Mouse (Mus musculus) frontal cortex, adult 2 months (tissue): ENCODE measurements around the gene Hsf5. TPM values are rescaled to one million over a fixed set of nuclear protein-coding genes. Genes with fewer than 3 reads are reported as not detected.
A peak's percentile ranks its signal among the peaks of the same experiment; 100 is the strongest.

ENCODE experiments used
- DNase-seq, 2 experiments: peaks; one replicate each; pipeline ENCODE4 v3.0.0; 2022; ENCODE audit warnings: low spot score in 1 of 2; ENCODE audit errors: extremely low spot score in 1 of 2
- polyA plus RNA-seq: library from polyadenylated mRNA; depleted of rRNA; stranded (reverse); fragments of >200 nt; gene quantifications from 2 replicates; pipeline ENCODE4 v1.2.3, GENCODE M21; 2012; rRNA removed

The Hsf5 gene
- polyA plus RNA-seq, 1 experiment: 0.46 TPM

DNA sequence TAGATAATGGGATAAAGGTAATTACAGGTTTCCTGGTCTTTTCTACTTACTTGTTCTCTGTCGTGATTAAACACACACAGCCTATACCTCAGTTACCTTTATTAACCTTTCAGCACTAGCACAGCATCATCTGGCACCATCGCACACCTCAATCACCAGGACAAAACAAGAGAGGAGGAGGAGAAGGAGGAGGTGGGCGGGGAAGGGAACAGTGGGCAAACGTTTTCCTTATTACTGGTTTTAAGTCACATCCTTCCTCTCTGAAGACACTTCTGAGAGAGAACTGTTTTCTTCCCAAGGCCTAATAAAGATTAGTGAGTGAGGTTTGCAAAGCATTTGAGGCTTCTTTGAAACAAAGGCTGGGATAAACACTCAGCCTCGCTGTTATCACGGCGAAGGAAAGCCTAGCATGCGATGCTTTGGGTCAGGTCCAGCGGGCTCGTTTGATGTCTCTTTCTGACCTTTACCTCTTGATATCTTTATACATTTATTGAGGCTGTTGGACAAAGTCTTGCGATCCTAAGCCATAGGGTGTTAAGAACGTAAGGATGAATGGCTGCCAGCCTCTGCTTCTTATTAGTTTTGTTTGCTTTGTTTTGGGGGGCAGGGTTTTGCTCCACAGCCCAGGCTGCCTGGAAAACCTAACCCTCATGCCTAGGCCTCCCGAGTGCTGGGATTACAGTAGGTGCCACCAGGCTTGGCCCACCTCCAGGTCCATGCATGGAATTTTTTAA, 66.0 kb downstream of the Hsf5 start:
- DNase-seq: no peak

DNA sequence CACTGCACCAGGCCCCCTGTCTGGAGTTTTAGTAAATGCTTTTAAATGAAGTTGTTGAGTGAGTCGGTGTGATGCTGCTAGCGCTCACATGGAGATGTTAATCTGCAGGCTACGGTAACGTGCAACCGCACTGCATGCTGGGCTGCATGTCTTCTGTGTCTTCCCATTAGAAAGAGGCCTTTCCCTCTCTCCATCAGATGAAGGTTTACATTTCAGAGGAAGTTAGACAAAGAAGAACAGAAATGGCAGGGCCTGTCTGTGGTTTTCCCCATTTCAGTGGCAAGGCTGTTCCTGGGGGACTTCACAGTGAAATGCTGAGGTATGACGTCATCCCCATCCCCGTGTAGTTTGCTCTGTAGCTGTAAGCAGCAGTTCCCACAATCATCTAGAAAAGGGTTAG, 69.4 kb downstream of the Hsf5 start:
- no peak for DNase-seq

DNA sequence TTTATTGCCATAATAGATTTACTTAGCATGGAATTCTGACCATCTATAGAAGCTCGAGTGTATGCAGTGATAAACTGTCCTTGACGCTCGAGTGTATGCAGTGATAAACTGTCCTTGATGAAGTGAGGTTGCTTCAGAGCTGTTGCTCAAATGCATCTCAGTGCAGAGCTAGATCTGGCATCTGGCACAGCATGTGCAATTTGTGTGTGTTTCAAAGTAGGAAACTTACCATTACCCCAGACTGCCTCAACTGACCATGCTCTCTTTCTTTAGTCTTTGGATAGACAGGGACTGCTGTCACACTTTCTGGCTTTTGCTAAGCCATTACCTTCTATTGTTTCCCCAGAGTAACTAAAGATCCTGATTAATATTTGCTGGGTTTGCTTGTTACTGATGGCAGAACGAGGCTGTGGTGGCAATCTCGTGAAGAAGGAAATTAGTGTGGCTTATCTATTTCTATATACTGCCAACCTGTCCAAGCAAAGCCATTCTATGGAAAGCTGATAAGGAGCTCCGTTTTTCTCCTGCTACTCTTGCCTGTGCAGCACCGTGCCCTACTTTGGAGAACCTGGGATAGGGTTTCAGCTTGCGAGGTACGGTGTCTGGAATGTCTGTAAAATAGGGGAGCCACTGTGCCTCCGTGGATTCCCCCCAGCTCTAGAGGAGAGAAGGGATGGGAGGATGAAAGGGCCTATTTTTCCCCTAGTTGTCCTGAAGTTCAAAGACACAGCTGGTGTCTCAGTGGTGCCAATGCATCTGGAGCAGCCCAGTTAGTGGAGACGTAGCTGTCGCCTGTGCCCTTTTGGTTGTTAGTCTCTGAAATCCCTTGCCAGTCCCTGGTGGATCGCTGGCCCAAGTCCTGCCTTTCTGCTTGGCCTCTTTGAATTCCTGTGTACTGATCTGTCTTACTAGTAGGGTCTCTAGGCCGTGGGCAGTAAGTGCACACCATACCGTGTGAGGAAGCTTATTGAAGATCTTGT, 70.6 kb downstream of the Hsf5 start:
- DNase-seq: no peak

DNA sequence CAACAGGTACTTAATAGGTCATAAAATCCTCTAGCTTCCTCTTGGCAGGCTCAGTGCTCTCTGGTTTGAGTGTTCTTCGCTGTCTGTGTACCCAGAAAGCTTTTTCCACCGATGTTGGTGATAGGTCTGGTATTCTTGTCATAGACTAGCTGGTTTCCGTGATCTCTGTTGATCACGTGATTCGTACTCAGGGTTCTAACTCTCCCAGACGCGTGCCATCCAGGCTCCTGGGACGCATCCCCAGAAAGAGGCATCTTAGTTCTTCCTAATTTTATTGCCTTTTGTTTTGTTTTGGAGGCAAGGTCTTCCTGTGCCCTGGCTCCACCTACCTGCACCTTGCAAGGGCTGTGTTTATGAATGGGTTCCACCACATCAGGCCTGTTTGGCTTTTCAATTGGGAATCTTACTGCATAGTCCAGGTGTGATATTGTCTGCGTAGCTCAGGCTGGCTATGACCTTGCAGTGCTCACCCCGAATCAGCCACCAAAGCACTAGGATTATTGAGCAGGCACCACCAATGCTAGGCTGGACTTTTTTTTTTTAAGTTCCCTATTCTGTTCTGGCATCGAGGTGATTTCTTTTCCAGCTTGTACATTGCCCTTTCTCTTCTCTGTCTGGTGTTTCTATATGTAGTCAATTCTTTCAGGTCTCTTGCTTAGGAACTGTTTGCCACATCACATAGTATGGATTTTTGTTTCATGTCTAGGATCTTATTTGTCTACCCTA, 71.7 kb downstream of the Hsf5 start:
- no peak for DNase-seq

DNA sequence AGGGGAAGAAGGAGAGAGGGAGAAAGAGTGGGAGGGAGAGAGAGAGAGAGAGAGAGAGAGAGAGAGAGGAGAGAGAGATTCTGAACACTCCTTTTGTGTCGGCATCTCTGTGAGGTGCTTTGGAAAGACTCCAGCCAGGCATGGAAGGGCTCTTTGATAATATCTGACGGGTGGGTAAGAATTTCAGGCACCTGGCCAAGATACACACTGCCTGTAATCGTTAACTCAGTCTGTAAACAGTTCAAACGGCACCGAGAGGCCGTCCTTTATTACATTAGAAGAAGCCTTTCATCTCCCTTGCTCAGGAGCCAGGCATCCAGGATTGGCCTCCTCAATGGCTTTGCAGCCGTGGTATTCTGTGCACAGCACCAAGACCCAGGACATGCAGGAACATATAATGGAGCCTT, 72.4 kb downstream of the Hsf5 start:
- DNase-seq: peak in 1 of 2 experiments; percentile 12

DNA sequence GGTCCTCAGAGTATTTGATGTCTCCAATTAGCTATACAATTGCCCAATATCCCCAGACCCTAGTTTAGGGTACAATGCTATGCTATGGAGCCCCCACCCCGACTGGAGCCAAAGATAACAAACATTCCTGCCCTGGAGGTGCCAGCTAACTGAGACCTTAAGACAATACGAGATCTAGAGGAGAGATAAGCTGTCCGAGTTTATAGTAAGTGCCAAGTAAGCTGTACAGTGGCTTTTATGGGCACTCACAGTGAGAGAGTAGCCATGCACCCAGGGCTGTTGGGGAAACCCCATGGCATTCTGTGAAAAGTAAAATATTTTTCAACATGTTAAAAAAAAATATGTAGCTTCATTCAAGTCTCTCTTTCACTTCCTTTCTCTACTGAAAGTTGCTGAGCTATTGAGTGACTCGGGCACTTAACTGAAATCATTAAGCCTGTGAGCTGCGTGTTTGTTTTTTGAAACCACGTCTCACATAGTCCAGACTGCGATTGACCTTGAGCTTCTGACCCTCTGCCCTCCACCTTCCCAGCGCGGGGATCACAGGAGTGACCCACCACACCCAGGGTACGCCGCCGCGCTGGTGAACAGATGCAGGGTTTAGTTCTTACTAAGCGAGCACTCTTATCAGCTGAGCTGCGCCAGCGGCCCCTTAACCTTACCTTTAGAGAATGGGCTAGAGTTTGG, 73.2 kb downstream of the Hsf5 start:
- no peak for DNase-seq

DNA sequence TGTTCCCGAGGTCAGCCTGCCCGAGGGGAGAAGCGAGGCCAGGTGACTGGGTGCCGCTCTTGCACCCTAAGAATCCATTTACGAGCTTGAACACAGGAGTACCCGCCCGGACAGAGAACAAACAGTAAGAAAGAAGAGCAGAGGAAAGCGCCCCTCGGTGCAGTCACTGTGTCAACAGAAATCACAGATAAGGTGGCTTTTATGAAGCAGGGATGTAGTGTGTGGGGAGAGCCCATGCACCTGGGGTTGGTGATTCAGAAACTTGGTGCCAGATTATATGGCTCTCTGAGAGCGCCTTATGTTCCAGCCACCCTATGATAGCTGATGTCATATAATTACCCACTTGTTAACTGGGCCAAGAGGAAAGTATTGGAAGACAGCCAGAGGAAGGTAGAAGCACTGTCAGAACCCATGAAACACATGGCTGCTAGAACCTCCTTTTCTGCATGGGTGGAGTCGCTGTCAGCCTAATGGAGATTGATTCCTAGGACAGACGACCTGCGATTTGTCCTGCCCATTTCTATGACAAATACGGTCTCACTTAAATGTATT, 80.2 kb downstream of the Hsf5 start:
- DNase-seq: no peak

DNA sequence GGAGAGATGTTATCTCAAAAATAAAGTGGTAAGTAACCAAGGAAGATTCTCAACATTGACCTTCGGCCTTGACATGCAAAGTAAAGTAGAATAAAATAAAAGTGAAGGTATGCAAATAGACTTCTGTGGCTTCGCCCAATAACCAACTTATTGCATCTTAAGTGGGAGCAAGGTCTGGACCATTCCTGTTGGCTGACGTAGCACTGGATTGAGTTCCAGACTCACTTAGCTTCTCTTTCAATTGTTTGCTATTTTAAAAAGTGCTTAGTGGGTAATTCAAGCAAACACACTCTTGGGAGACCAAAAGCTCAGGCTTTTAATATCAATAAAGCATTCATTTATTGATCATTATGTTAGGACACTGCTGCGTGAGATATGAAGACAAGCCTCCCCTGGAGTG, 81.2 kb downstream of the Hsf5 start:
- DNase-seq: no peak

DNA sequence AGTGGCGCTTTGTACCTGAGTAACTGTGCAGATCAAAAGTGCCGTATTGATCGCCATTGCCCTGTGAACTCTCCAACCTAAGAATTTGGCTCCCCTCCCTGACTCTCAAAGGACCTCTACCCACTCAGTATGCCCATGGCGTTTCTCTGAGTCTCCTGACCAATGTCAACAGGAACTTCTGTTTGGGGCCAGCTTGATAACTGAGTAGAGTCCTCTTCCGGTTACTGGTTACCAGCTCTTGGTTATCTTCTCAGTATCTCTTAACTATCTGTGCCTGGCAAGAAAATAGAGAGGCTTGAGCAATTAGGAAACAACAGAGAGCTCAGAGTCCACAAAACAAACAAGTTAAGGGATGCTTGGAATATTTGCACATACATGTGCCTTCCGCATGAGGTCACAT, 84.1 kb downstream of the Hsf5 start:
- no peak for DNase-seq

DNA sequence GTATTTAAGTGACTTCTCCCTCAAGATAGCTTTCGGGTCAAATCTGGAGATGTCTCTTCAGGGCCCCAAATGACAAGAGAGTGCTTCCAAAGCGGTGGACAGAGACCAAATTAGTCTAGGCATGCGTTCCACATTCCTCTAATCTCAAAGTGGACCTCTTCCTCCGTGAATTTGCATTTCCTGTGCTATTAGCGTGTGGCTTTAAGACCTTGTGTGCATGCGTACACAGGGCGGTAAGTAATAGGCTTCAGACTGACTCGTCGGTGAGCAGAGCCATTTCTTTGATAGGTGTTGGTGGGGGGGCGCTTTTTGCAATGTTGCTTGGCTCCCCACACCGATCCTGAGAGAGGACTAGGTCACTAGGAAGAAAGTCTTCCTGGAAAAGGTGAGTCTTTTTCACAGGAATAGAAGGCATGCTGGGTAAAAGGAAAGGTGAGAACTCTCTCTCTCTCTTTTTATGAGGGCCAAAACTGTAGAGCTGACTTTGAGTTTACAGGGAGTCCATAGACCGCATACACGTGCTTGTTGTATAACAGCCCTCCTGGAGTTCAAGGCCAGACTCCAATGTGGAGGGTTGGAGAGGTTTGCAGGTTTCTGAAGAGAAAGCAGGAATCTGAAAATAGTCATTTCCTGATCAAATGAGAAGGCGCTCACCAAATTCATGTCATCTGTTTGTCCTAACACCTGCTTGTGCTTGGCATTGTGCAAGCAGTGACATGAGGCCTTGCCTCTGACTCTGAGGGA, 85.1 kb downstream of the Hsf5 start:
- DNase-seq: no peak

DNA sequence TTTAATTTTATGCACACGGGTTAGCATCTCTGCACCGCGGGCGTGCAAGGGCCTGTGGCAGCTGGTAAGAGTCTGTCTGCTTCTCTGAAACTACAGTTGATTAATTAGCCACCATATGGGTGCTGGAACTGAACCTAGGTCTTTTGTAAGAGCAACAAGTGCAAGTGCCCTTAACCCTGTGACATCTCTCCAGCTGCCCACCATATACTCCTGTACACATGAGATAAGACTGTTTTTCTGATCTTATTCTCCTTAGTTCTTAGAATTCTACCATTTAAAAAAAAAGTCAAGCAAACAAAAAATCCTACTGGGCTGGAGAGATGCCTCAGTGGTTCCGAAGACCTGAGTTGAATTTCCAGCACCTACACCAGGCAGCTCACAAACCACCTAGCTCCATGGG, 86.7 kb downstream of the Hsf5 start:
- no peak for DNase-seq

DNA sequence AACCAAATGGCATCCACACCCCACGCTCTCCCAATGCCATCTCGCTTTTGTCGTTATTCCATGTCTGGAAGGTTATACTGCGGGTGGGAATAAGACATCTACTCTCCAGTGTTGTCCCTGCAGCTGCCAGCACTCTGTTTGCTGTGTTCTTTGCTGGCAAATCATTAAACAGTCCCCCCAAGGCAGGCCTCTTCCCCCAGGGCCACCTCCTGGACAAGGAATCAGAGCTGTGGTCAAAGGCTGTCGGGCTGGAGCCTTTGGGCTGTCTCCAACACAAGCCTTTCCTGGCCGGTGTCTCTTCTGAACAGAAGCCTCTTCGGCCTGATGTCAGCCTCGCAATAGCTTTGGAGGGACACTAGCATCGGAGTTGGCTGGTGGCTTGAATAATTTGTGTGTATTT, 87.3 kb downstream of the Hsf5 start:
- no peak for DNase-seq

DNA sequence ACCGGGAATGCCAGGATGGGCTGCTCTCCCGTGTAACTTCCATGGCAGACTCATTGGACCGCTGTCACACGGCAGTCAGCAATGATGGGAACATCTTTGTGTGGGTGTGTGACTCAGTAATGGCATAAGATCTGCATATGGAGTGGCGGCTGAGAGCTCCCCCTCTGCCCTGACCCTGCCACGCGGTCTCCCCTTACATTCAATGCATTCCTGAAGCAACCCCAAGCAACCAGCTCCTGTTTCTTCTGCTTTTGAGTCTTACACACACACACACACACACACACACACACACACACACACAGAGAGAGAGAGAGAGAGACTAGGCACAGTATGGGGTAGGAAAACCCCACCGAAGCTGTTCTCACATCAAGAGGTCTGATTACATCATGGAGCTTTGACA, 90.6 kb downstream of the Hsf5 start:
- no peak for DNase-seq

DNA sequence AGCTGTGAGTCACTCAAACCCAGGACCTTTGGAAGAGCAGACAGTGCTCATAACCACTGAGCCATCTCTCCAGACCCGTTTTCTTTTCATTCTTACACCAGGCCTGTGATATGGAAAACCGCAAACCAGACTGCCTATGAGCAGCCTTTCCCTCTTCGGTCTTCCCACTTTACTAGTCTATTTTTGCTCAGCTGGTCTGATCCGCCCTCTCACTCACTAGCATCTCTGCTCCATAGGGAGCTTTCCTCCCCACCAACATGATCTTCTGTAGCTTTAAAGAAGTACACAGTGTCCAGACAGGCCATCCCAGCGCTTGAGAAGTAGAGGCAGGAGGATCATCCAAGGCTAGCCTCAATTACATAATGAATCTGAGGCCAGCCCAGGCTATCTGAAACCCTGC, 92.0 kb downstream of the Hsf5 start:
- peak in 1 of 2 experiments; percentile 12 for DNase-seq

Other genes starting within 250 kb of the Hsf5 start
- 3.5 and 3.7 TPM in 2 replicates for gene Rad51c, start 212.2 kb upstream of the Hsf5 start, polyA plus RNA-seq
- 0.15 and 0.34 TPM in 2 replicates for gene Tex14, start 212.1 kb upstream of the Hsf5 start, polyA plus RNA-seq
- gene Gm11492, start 50.5 kb upstream of the Hsf5 start, polyA plus RNA-seq: 0.04 TPM in 1 of 2 replicates, not detected in the other
- gene Sept4, start 48.3 kb upstream of the Hsf5 start, polyA plus RNA-seq: 287 and 294 TPM in 2 replicates
- gene Mtmr4, start 25.0 kb upstream of the Hsf5 start, polyA plus RNA-seq: 41.5 and 47.3 TPM in 2 replicates
- gene Rnf43, start 45.6 kb downstream of the Hsf5 start, polyA plus RNA-seq: 1.4 and 1.7 TPM in 2 replicates
- 146 and 148 TPM in 2 replicates for gene Supt4a, start 120.4 kb downstream of the Hsf5 start, polyA plus RNA-seq
- gene Tspoap1, start 143.4 kb downstream of the Hsf5 start, polyA plus RNA-seq: 294 and 326 TPM in 2 replicates
- 0.34 TPM in 1 of 2 replicates, not detected in the other for gene Mpo, start 176.4 kb downstream of the Hsf5 start, polyA plus RNA-seq
- gene Lpo, start 211.1 kb downstream of the Hsf5 start, polyA plus RNA-seq: 0.42 and 0.63 TPM in 2 replicates
- gene Mks1, start 236.1 kb downstream of the Hsf5 start, polyA plus RNA-seq: 11.0 and 12.4 TPM in 2 replicates